Mouse (Mus musculus): Measurements from ENCODE around the gene Dnaaf2. TPM values are rescaled to one million over a fixed set of nuclear protein-coding genes. Genes with fewer than 3 reads are reported as not detected.

The Dnaaf2 gene
- polyA plus RNA-seq, 1 experiment from 2014 or later: 11.3 TPM

- ATAC-seq (ENCODE audit: insufficient read depth): no peak
- no peaks in the 10 kb centered on the region for H3K4me1 ChIP-seq (ENCODE audit: insufficient read depth)
- H3K36me3 ChIP-seq (ENCODE audit: insufficient read depth): no peaks in the 10 kb centered on the region
- H3K9ac ChIP-seq: no peak overlapping the region
- H3K4me2 ChIP-seq: no peak overlapping the region
- no peak for DNase-seq
- no peaks in the 10 kb centered on the region for H3K27me3 ChIP-seq (ENCODE audit: insufficient read depth, low read length)
- H3K4me3 ChIP-seq (ENCODE audit: low read depth, low read length): no peak overlapping the region
- 86% methylated on average over 5 of the region's 5 CpGs for WGBS
- no peak for TF ChIP-seq CTCF (IDR thresholded peaks at IDR 0.05; ENCODE audit: low read depth)
- H3K27ac ChIP-seq (ENCODE audit: low read depth): no peak overlapping the region
- no peaks in the 10 kb centered on the region for H3K9me3 ChIP-seq (ENCODE audit: low read depth, low read length)
These were observed 51.0 kb downstream of the Dnaaf2 start for GRCm38 (mm10) chr12:69147166-69147735.

- no peak overlapping the region for H3K4me2 ChIP-seq
- no peak overlapping the region for H3K27ac ChIP-seq (ENCODE audit: low read depth)
- H3K36me3 ChIP-seq (ENCODE audit: insufficient read depth): no peaks in the 10 kb centered on the region
- H3K9ac ChIP-seq: no peak overlapping the region
- no peaks in the 10 kb centered on the region for H3K9me3 ChIP-seq (ENCODE audit: low read depth, low read length)
- H3K4me1 ChIP-seq (ENCODE audit: insufficient read depth): no peaks in the 10 kb centered on the region
- WGBS: 69% methylated on average over 6 of the region's 6 CpGs
- H3K27me3 ChIP-seq (ENCODE audit: insufficient read depth, low read length): no peaks in the 10 kb centered on the region
- no peak for TF ChIP-seq CTCF (IDR thresholded peaks at IDR 0.05; ENCODE audit: low read depth)
- no peak for DNase-seq
- no peak for ATAC-seq (ENCODE audit: insufficient read depth)
- no peak overlapping the region for H3K4me3 ChIP-seq (ENCODE audit: low read depth, low read length)
These were observed 54.8 kb downstream of the Dnaaf2 start for GRCm38 (mm10) chr12:69143460-69143859.

- Histone ChIP-seq H3K36me3 (ENCODE audit: insufficient read depth) (no peaks in the 10 kb centered on the region), H3K4me3 (ENCODE audit: low read depth, low read length) (no peak overlapping the region), H3K27me3 (ENCODE audit: insufficient read depth, low read length) (no peaks in the 10 kb centered on the region), H3K4me2 (no peak overlapping the region), H3K4me1 (ENCODE audit: insufficient read depth) (no peaks in the 10 kb centered on the region), H3K9ac (no peak overlapping the region), H3K27ac (ENCODE audit: low read depth) (no peak overlapping the region), H3K9me3 (ENCODE audit: low read depth, low read length) (no peaks in the 10 kb centered on the region)
- DNase-seq (no peak), ATAC-seq (ENCODE audit: insufficient read depth) (no peak)
- TF ChIP-seq CTCF (IDR thresholded peaks at IDR 0.05; ENCODE audit: low read depth): no peak
- 78% methylated on average over 7 of the region's 7 CpGs for WGBS
These were observed 58.4 kb downstream of the Dnaaf2 start for GRCm38 (mm10) chr12:69139841-69140240.

- WGBS: 88% methylated on average over 3 of the region's 3 CpGs
- DNase-seq: no peak
- no peak overlapping the region for H3K27ac ChIP-seq (ENCODE audit: low read depth)
- no peak overlapping the region for H3K4me2 ChIP-seq
- no peak overlapping the region for H3K9ac ChIP-seq
- ATAC-seq (ENCODE audit: insufficient read depth): no peak
- no peaks in the 10 kb centered on the region for H3K36me3 ChIP-seq (ENCODE audit: insufficient read depth)
- TF ChIP-seq CTCF (IDR thresholded peaks at IDR 0.05; ENCODE audit: low read depth): no peak
- no peaks in the 10 kb centered on the region for H3K9me3 ChIP-seq (ENCODE audit: low read depth, low read length)
- H3K4me1 ChIP-seq (ENCODE audit: insufficient read depth): no peaks in the 10 kb centered on the region
- H3K4me3 ChIP-seq (ENCODE audit: low read depth, low read length): no peak overlapping the region
- no peaks in the 10 kb centered on the region for H3K27me3 ChIP-seq (ENCODE audit: insufficient read depth, low read length)
These were observed 59.0 kb downstream of the Dnaaf2 start for GRCm38 (mm10) chr12:69139201-69139600.

Small RNA genes within 50 kb of the gene (microRNA-seq; reads per million reads assigned to microRNA genes)
- not detected for gene Gm47287 (ENCODE audit: borderline number of aligned reads)
- gene Gm47295 (ENCODE audit: borderline number of aligned reads): 0.95 reads per million

Other genes starting within 250 kb of the Dnaaf2 start
- gene Rps29, start 39.2 kb downstream of the Dnaaf2 start, polyA plus RNA-seq (2014; fragmentation: Nextera tagmentation; extraction: Ambion mirVana): 1,824 and 2,015 TPM in 2 replicates
- gene Lrr1, start 29.6 kb downstream of the Dnaaf2 start, polyA plus RNA-seq (2014; fragmentation: Nextera tagmentation; extraction: Ambion mirVana): 29.8 and 30.9 TPM in 2 replicates
- gene Rpl36al, start 14.3 kb downstream of the Dnaaf2 start, polyA plus RNA-seq (2014; fragmentation: Nextera tagmentation; extraction: Ambion mirVana): 591 and 633 TPM in 2 replicates
- 61.4 and 62.0 TPM in 2 replicates for gene Mgat2, start 14.3 kb downstream of the Dnaaf2 start, polyA plus RNA-seq (2014; fragmentation: Nextera tagmentation; extraction: Ambion mirVana)
- 31.4 and 31.6 TPM in 2 replicates for gene Gm49383, start 1.3 kb downstream of the Dnaaf2 start, polyA plus RNA-seq (2014; fragmentation: Nextera tagmentation; extraction: Ambion mirVana)
- gene Gm49384, start 5.8 kb upstream of the Dnaaf2 start, polyA plus RNA-seq (2014; fragmentation: Nextera tagmentation; extraction: Ambion mirVana): 28.1 and 28.7 TPM in 2 replicates
- gene Pole2, start 29.8 kb upstream of the Dnaaf2 start, polyA plus RNA-seq (2014; fragmentation: Nextera tagmentation; extraction: Ambion mirVana): 39.1 and 41.1 TPM in 2 replicates
- 3.2 and 3.9 TPM in 2 replicates for gene Klhdc1, start 42.7 kb upstream of the Dnaaf2 start, polyA plus RNA-seq (2014; fragmentation: Nextera tagmentation; extraction: Ambion mirVana)
- 141 and 142 TPM in 2 replicates for gene Klhdc2, start 98.3 kb upstream of the Dnaaf2 start, polyA plus RNA-seq (2014; fragmentation: Nextera tagmentation; extraction: Ambion mirVana)
- gene Nemf, start 158.7 kb upstream of the Dnaaf2 start, polyA plus RNA-seq (2014; fragmentation: Nextera tagmentation; extraction: Ambion mirVana): 79.3 and 84.8 TPM in 2 replicates
- gene Arf6, start 173.7 kb upstream of the Dnaaf2 start, polyA plus RNA-seq (2014; fragmentation: Nextera tagmentation; extraction: Ambion mirVana): 59.9 and 61.8 TPM in 2 replicates
- 2.0 and 2.2 TPM in 2 replicates for gene Gm9887, start 174.0 kb upstream of the Dnaaf2 start, polyA plus RNA-seq (2014; fragmentation: Nextera tagmentation; extraction: Ambion mirVana)